Mouse (Mus musculus): ENCODE results near the gene Hnf4a.

GRCm38 (mm10) chr2:163487360-163487759, 19.2 kb upstream of the Hnf4a start:
- no peak for TF ChIP-seq CTCF (IDR thresholded peaks at IDR 0.05; ENCODE audit: borderline replicate concordance, insufficient read depth, low read length)
- TF ChIP-seq POLR2A (IDR thresholded peaks at IDR 0.05; ENCODE audit: low read depth, low read length): no peak
